ENCODE assay signal across 14 mouse cellular contexts in the genomic region with DNA sequence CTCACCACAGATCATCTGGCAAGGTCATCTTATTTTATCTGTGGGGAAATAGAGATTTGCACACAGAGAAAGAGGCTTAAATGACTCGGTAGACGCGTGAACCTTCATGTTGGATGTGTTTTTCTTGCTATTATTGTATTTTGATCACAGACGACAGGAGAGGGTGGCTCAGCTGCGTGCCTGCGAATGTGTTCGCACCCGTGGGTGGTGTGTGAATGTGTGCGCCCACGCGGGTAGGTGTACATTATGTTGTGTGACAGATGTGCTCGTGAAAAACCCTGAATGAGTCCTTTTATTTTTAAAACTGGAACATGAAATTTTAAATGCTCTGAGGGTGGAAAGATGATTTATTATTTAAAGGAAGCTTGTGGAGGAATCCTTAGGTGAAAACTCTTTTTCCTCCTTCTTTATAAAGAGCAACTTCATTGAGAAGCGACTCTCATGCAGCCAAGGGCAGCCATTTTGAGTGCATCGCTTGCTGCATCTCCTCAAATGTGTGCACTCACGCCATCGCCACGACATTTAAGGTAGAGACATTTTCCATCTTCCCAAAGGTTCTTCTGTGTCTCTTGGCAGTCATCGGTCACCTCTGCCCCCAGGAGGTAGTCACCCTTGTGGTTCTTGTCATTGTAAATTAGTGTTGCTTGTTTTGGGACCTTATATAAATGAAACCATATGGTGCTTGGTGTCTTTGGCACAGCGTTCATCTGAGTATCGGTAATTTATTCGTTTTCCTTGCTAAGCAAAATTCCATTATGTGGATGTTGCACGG.
DNase-seq lines count a peak whose midpoint lies in the region; ATAC-seq and TF ChIP-seq lines count a peak whose summit lies in the region.
"Had no signal": no experiment of that assay in that cellular context is flagged by ENCODE, and none has a peak within 500 bp of the region (broad histone marks: within the 10 kb centered on the region; RNA-seq: fewer than 3 reads in every experiment).

No protein-coding gene starts in this region.

- no peaks in the 10 kb centered on the region for H3K9me3 ChIP-seq in forebrain, embryonic 16.5 days (ENCODE audit: control insufficient read depth, low read length)
- H3K9me3 ChIP-seq in forebrain, embryonic 10.5 days: no peaks in the 10 kb centered on the region
- H3K9me3 ChIP-seq in liver, embryonic 11.5 days (ENCODE audit: control insufficient read depth, low read length): no peaks in the 10 kb centered on the region
- H3K9me3 ChIP-seq: liver, embryonic 12.5 days; midbrain, embryonic 10.5 days had no signal

- WGBS in forebrain, embryonic 16.5 days: 75% methylated on average over 22 of the region's 22 CpGs
- WGBS in forebrain, embryonic 10.5 days: 89% methylated on average over 22 of the region's 22 CpGs
- 92% methylated on average over 22 of the region's 22 CpGs for WGBS in liver, embryonic 11.5 days
- WGBS in lung, adult 2 months: 93% methylated on average over 22 of the region's 22 CpGs

- intact Hi-C loops in left cerebral cortex, postnatal 36 days (cut with DNase I): loop anchor here (1.0 to 5.0 kb wide), 3 partner anchors 43 to 95 kb away; no protein-coding TSS in a partner anchor

- no peak for ATAC-seq in forebrain, embryonic 16.5 days
- no peak for ATAC-seq in liver, embryonic 11.5 days (replicated peaks; ENCODE audit: low FRiP score)
- ATAC-seq: liver, embryonic 12.5 days; Patski had no signal

- no peak for TF ChIP-seq POLR2A in lung, adult 2 months (IDR thresholded peaks at IDR 0.05; ENCODE audit: borderline replicate concordance, extremely low read depth, low read depth, low read length)

- no peaks in the 10 kb centered on the region for H3K36me3 ChIP-seq in forebrain, embryonic 16.5 days (ENCODE audit: control insufficient read depth, insufficient read depth)
- H3K36me3 ChIP-seq in forebrain, embryonic 10.5 days (replicated peaks): no peaks in the 10 kb centered on the region
- no peaks in the 10 kb centered on the region for H3K36me3 ChIP-seq in liver, embryonic 11.5 days (ENCODE audit: control insufficient read depth, insufficient read depth, low read length)
- H3K36me3 ChIP-seq: liver, embryonic 12.5 days; midbrain, embryonic 10.5 days had no signal

- no peaks in the 10 kb centered on the region for H3K27me3 ChIP-seq in forebrain, embryonic 16.5 days (replicated peaks; ENCODE audit: control insufficient read depth, insufficient read depth, low read length)
- H3K27me3 ChIP-seq in forebrain, embryonic 10.5 days (ENCODE audit: poor library complexity, severe bottlenecking): no peaks in the 10 kb centered on the region
- no peaks in the 10 kb centered on the region for H3K27me3 ChIP-seq in liver, embryonic 11.5 days (replicated peaks; ENCODE audit: control insufficient read depth, insufficient read depth, low read length)
- H3K27me3 ChIP-seq: Patski had no signal

- H3K27ac ChIP-seq in forebrain, embryonic 16.5 days (ENCODE audit: low read length): peak overlapping the region; percentile 24; the same call in 1 of the 2 replicates
- no peak overlapping the region for H3K27ac ChIP-seq in forebrain, embryonic 10.5 days
- H3K27ac ChIP-seq in liver, embryonic 11.5 days (ENCODE audit: low read depth, low read length): no peak overlapping the region
- H3K27ac ChIP-seq: liver, embryonic 12.5 days; midbrain, embryonic 10.5 days had no signal

- H3K4me3 ChIP-seq in forebrain, embryonic 16.5 days (replicated peaks; ENCODE audit: low read length): no peak overlapping the region
- H3K4me3 ChIP-seq in forebrain, embryonic 10.5 days: no peak overlapping the region
- no peak overlapping the region for H3K4me3 ChIP-seq in liver, embryonic 11.5 days (ENCODE audit: low read depth, low read length)
- no peak overlapping the region for H3K4me3 ChIP-seq in lung, adult 2 months (replicated peaks; ENCODE audit: extremely low read depth, low read depth, low read length)
- H3K4me3 ChIP-seq: erythroblast, embryonic 14.5 days; liver, embryonic 12.5 days; midbrain, embryonic 10.5 days had no signal

- peaks cover 7% of the 10 kb centered on the region for H3K4me1 ChIP-seq in forebrain, embryonic 16.5 days (replicated peaks; ENCODE audit: control insufficient read depth, insufficient read depth, low read length)
- no peaks in the 10 kb centered on the region; the same call in 1 of the 2 replicates for H3K4me1 ChIP-seq in forebrain, embryonic 10.5 days
- H3K4me1 ChIP-seq in liver, embryonic 11.5 days (replicated peaks; ENCODE audit: control insufficient read depth, insufficient read depth, low read length): peaks cover 2% of the 10 kb centered on the region
- H3K4me1 ChIP-seq in lung, adult 2 months (ENCODE audit: control insufficient read depth, insufficient read depth, low read length): peaks cover 1% of the 10 kb centered on the region; the same call in 1 of the 2 replicates
- H3K4me1 ChIP-seq: liver, embryonic 12.5 days had no signal

- no peak overlapping the region for H3K4me2 ChIP-seq in forebrain, embryonic 16.5 days (ENCODE audit: low read length)
- H3K4me2 ChIP-seq in liver, embryonic 11.5 days: no peak overlapping the region
- H3K4me2 ChIP-seq: liver, embryonic 12.5 days had no signal

- no peak for DNase-seq in forebrain, embryonic 10.5 days (ENCODE audit: extremely low spot score, low spot score)
- peak; percentile 50 for DNase-seq in cerebellum, adult 8-10 months
- DNase-seq in frontal cortex, postnatal 25 days (ENCODE audit: low spot score in 2 of 2): peak; percentile 67 to 74
- DNase-seq in left cerebral cortex, postnatal 36 days (ENCODE audit: low spot score in 2 of 2): peak; percentile 87
- no peak for DNase-seq in liver, embryonic 11.5 days (ENCODE audit: low spot score)
- no peak for DNase-seq in kidney, adult 8-10 months
- DNase-seq in lung, adult 2 months: no peak
- DNase-seq: B cell, adult 2 months; kidney, adult 11 months had no signal

- TF ChIP-seq CTCF in lung, adult 2 months (IDR thresholded peaks at IDR 0.05; ENCODE audit: insufficient read depth, low read length): no peak

- no peak overlapping the region for H3K9ac ChIP-seq in forebrain, embryonic 16.5 days (replicated peaks; ENCODE audit: low read depth, low read length)
- no peak overlapping the region for H3K9ac ChIP-seq in liver, embryonic 11.5 days (ENCODE audit: low read depth, low read length)
- H3K9ac ChIP-seq: liver, embryonic 12.5 days had no signal

Comparison
In these comparisons a context has a peak if more than half of its experiments do, and no peak if none do; other contexts are left out.
1. DNase-seq: peak in cerebellum, adult 8-10 months (single experiment), frontal cortex, postnatal 25 days (2 of 2) and left cerebral cortex, postnatal 36 days (2 of 2); none in forebrain, embryonic 10.5 days (single experiment), liver, embryonic 11.5 days (single experiment), kidney, adult 8-10 months (0 of 2) and lung, adult 2 months (single experiment).